Mouse (Mus musculus) T-helper 2 cell (primary cell): ENCODE measurements around the gene Ankrd33b.

Experiments used
- in situ Hi-C: fragments of 300-600 bp; cut with MboI, MseI; formaldehyde crosslinking; loops from one replicate; pipeline ENCODE4 v1.15.1; 2025; ENCODE audit warnings: high pct_unique_total_duplicates

Ankrd33b gene

GRCm38 (mm10) chr15:31305181-31305580 lies 62.3 kb downstream of the Ankrd33b start:
- in situ Hi-C loops, result no loop called here

DNA sequence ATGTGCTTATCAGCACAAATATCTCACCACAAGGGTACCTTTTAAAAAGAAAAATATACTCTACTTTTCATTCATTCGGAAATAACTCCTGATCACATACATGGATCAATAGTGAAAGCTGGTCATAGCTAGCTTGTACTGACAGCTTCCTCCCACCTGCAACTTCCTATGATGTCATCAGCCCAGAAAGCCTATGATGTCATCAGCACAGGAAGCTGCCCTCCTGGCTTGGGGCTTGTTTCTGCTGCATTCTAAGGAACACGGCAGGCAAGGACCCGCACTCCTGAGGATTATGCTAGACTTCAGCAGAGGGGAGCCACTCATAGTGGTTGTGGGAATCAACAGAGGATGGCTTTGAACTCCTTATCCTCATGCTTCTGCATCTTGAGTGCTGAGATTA lies 63.2 kb downstream of the Ankrd33b start:
- in situ Hi-C loops, result no loop called here

GRCm38 (mm10) chr15:31302293-31302990 lies 65.1 kb downstream of the Ankrd33b start:
- in situ Hi-C loops, result no loop called here

DNA sequence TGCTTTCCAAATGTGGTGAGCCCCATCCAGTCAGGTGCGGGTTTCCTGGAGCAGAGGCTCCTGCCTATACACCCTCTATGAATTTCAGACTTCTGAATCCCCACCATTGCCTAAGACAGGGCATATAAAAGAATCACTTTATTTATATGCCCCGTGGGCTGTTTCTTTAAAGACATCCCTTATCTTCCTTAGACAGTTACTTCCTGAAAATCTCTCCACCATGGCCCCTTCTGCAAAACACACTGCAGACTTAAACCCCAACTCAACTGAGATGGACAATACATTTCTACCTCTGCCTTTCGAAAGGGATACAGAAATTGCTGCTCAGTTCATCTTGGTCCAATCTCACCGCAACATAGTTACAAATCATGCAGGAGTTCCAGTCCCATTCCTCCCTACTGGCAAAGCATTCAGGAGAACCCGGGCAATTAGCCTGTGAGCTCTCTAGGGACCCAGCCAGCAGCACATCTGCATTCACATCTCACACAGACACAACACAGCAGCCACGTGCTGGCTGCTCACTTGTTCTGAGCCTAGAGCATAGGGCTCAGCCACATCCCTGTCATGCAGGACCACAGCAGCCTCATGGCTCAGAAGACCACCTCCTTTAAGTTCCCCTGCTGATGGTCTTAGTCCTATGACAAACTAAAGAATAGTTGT lies 68.1 kb downstream of the Ankrd33b start:
- in situ Hi-C loops, result no loop called here

DNA sequence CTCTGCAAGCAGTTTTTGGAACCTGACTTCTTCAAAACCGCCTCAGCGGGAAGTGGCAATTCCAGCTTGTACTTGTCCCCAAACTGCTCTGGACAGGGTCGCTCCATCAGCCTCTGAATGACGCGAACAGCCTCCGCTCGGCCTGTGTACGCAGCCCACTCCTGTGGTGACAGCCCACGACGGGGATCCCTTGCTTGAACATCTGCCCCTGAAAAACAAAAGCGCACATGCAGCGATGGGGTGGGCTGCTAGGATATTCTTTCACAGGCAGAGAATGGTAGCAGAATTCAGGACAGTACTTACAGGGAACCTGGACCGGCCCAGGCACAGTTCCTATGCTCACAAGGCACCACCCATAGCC lies 69.8 kb downstream of the Ankrd33b start:
- in situ Hi-C loops, result no loop called here

DNA sequence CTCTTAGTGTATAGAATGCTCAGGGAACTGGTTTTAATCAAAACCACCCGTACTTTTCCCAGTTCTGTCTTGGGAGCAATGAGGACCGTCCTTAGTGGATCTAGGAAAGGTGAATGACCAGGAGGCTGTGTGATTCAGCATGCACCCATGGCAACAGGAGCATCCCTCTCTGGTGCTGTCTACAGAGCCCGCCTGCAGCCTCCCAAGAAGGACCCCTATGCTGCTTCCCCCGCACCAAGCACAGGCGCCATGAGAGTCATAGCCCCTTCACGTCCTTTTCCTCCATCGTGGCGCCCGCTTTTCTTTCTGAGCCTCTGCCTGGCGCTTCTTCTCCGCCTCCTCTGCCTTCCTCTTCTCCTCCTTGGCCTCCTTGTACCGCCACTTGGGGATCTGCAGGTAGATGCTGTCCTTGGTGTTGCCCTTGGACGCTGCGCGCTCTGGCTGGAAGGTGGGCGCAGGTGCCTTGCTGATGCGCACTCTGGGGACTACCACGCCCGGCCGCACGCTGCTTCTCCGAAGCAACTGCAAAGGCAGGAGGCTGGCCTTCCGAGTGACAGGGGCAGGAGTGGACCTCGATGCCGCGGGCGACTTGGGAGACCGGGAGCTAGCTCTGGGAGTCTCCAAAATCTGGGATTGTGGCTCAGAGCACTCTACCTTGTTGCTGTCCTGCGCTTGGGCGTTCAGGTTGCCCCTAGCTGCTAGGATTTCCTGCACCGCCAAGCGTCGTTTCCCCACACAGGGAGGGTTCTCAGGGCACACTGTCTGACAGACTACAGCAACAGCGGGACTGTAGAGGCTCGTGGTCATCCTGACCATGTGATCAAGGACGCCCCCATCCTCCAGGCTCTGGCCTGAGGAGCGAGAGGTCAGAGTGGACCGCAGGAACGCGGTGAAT lies 70.4 kb downstream of the Ankrd33b start:
- in situ Hi-C loops, result no loop called here

DNA sequence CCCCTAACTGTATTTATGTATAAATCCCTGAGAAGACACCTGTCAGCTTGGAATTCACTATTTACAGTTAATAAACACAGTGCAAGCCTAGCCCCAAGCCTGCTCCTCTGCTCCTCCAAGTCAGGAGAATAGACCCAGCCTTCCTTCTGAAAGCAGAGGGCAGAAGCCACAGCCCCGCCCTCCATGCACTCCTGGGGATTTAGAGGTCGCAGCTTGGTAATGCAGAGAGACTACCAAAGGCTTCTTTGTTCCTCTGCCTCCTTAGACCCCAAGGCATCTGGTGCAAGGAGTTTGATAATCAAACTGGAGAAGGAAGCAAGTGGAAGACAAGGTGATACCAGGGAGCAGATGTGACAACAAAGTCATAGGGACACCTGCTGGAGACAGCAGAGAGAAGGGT lies 73.2 kb downstream of the Ankrd33b start:
- in situ Hi-C loops, result no loop called here

- in situ Hi-C loops, result no loop called here
Measured at GRCm38 (mm10) chr15:31292627-31293026, 74.9 kb downstream of the Ankrd33b start.

GRCm38 (mm10) chr15:31285695-31286094 lies 81.8 kb downstream of the Ankrd33b start:
- in situ Hi-C loops, result no loop called here

DNA sequence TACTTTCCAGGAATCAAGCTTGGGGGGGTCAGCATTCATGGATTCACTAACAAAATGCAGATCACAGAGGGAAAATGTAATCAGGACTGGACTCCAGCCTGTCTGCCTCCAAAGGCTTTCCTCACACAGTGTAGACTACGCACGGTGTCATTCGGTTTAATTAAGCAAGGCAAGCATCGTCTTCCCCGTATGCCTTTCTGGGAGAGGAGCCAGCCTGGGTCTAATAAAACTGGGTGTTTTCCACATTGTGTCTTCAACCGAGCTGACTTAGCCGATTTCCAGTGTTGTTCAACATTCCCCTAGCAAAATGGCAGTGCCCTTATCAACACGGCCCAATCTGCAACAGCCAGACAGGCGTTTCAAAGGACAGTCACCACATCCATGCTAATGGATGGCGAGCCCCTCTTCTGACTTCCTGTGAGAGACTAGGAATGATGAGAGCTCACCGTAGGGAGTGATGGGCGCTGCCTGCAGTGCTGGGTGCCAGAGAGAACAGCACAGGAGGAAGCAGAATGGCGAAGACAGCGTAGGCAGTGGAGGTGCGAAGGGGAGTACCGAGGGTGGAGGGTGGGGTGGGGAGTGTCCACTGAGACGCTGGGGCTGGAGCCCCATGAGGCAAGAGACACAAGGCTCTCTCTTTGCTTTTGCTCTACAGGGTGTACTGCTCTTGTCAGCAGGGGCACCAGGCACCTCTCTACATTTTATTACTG lies 82.4 kb downstream of the Ankrd33b start:
- in situ Hi-C loops, result no loop called here

DNA sequence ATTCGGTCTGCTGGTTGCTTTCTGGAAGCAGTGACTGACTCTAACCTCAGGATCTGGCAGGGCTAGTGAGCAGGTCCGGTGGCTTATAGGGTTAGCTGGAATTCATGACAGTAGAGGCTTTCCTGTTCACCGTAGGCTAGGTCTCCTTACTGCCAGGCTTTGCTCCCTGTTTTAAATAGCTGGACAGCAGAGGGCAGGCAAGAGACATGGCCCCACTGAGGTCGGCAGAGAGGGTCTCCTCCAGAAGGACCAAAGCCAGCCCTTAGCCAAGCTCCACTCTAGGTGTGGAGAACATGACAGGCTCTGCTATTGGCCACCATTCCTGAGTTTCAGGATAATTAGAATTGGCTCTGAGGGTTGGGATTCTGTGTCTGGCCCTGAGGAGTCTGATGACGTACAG lies 83.4 kb downstream of the Ankrd33b start:
- in situ Hi-C loops, result no loop called here

DNA sequence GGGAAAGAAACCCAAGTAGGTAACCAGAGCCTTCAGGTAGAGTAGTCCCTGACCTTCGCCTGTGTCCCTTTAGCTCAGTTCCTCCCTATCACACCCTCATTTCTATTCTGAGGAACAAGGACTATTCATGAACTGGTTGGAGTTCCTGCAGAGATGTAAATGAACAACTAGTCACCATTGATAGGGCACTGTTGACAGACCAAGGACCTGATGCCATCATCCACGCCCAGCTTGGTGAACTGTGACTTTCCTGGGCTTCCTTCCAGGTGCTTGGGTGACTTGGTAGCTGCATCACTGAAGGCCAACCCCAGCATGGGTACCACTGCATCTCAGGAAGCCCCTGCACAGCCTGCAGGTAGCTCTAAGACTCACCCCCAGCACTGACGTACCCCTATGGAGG lies 85.2 kb downstream of the Ankrd33b start:
- in situ Hi-C loops, result no loop called here

GRCm38 (mm10) chr15:31281830-31282229 lies 85.7 kb downstream of the Ankrd33b start:
- in situ Hi-C loops, result no loop called here

GRCm38 (mm10) chr15:31280683-31281082 lies 86.8 kb downstream of the Ankrd33b start:
- in situ Hi-C loops, result no loop called here

GRCm38 (mm10) chr15:31280059-31280458 lies 87.5 kb downstream of the Ankrd33b start:
- in situ Hi-C loops, result no loop called here

GRCm38 (mm10) chr15:31279577-31280004 lies 87.9 kb downstream of the Ankrd33b start:
- in situ Hi-C loops, result no loop called here

- in situ Hi-C loops, result no loop called here
Measured at GRCm38 (mm10) chr15:31279120-31279519, 88.4 kb downstream of the Ankrd33b start.

GRCm38 (mm10) chr15:31278090-31278489 lies 89.4 kb downstream of the Ankrd33b start:
- in situ Hi-C loops, result no loop called here

DNA sequence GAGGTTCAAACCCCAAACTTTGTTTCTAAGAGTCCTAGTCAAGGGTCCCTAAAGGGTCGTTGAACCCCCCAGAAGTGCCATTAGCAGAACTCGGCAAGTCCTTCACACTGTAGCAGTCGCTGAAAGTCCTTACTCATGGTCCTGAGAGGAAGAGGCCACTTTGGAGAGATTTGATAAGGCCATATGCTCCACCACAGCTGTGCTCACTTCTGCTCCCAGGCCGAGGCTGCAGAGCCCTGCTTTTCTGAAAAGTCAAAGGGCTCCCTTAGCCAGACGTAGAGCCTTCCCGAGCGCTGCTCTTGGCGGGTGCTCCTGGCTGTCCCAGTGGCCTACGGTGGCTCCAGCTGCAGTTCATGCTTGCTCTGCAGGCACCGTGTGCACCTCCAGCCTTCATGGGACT lies 94.0 kb downstream of the Ankrd33b start:
- in situ Hi-C loops, result no loop called here

GRCm38 (mm10) chr15:31272695-31273094 lies 94.8 kb downstream of the Ankrd33b start:
- in situ Hi-C loops, result no loop called here

GRCm38 (mm10) chr15:31269558-31269957 lies 98.0 kb downstream of the Ankrd33b start:
- in situ Hi-C loops, result loop anchor here (10.0 kb wide), 1 partner anchor 345 kb away; no protein-coding TSS in a partner anchor

- in situ Hi-C loops, result loop anchor here (10.0 kb wide), 1 partner anchor 343 kb away; no protein-coding TSS in a partner anchor
Measured at GRCm38 (mm10) chr15:31268148-31268547, 99.4 kb downstream of the Ankrd33b start.
